Mouse (Mus musculus): ENCODE data around the gene Acad9.

Acad9 gene

GRCm38 (mm10) chr3:36065843-36066651 lies at the start of gene Acad9:
TSS of gene Acad9 (plus strand) at chr3:36065979.
- peak; percentile 99 for DNase-seq (ENCODE audit: low read depth)

- DNase-seq (ENCODE audit: low read depth), result no peak
These were observed 40.0 kb upstream of the Acad9 start for GRCm38 (mm10) chr3:36025732-36026131.

GRCm38 (mm10) chr3:36029993-36030392 lies 35.8 kb upstream of the Acad9 start:
- DNase-seq (ENCODE audit: low read depth), result no peak

GRCm38 (mm10) chr3:36031740-36032510 lies 33.9 kb upstream of the Acad9 start:
- DNase-seq (ENCODE audit: low read depth), result peak; percentile 66

- DNase-seq (ENCODE audit: low read depth), result no peak
These were observed 21.3 kb upstream of the Acad9 start for GRCm38 (mm10) chr3:36044520-36044919.

- DNase-seq (ENCODE audit: low read depth), result no peak
These were observed 20.7 kb upstream of the Acad9 start for GRCm38 (mm10) chr3:36045086-36045485.

GRCm38 (mm10) chr3:36049106-36049505 lies 16.7 kb upstream of the Acad9 start:
- no peak for DNase-seq (ENCODE audit: low read depth)

- no peak for DNase-seq (ENCODE audit: low read depth)
These were observed 12.3 kb upstream of the Acad9 start, which contains the start of gene Ccdc144b for GRCm38 (mm10) chr3:36053447-36053846. TSS of gene Ccdc144b (minus strand) at chr3:36053547.

GRCm38 (mm10) chr3:36060096-36060850 lies 5.5 kb upstream of the Acad9 start:
- DNase-seq (ENCODE audit: low read depth), result peak; percentile 86

GRCm38 (mm10) chr3:36064592-36065061 lies 1.2 kb upstream of the Acad9 start:
- no peak for DNase-seq (ENCODE audit: low read depth)

- DNase-seq (ENCODE audit: low read depth), result peak; percentile 19
These were observed 613 bp upstream of the Acad9 start for GRCm38 (mm10) chr3:36065166-36065565.

GRCm38 (mm10) chr3:36067731-36068130 lies 2.0 kb downstream of the Acad9 start:
- no peak for DNase-seq (ENCODE audit: low read depth)

- no peak for DNase-seq (ENCODE audit: low read depth)
These were observed 4.7 kb downstream of the Acad9 start for GRCm38 (mm10) chr3:36070436-36070835.

- DNase-seq (ENCODE audit: low read depth), result no peak
These were observed 5.3 kb downstream of the Acad9 start for GRCm38 (mm10) chr3:36071047-36071446.

GRCm38 (mm10) chr3:36074231-36074630 lies 8.5 kb downstream of the Acad9 start:
- DNase-seq (ENCODE audit: low read depth), result no peak

- no peak for DNase-seq (ENCODE audit: low read depth)
These were observed 9.7 kb downstream of the Acad9 start for GRCm38 (mm10) chr3:36075466-36075865.

GRCm38 (mm10) chr3:36077386-36077785 lies 11.6 kb downstream of the Acad9 start:
- no peak for DNase-seq (ENCODE audit: low read depth)

- DNase-seq (ENCODE audit: low read depth), result no peak
These were observed 14.1 kb downstream of the Acad9 start for GRCm38 (mm10) chr3:36079886-36080285.

GRCm38 (mm10) chr3:36080741-36081140 lies 15.0 kb downstream of the Acad9 start:
- no peak for DNase-seq (ENCODE audit: low read depth)

- DNase-seq (ENCODE audit: low read depth), result no peak
These were observed 17.1 kb downstream of the Acad9 start for GRCm38 (mm10) chr3:36082843-36083242.

GRCm38 (mm10) chr3:36083381-36083780 lies 17.6 kb downstream of the Acad9 start:
- DNase-seq (ENCODE audit: low read depth), result no peak

- DNase-seq (ENCODE audit: low read depth), result no peak
These were observed 19.6 kb downstream of the Acad9 start for GRCm38 (mm10) chr3:36085394-36085793.
